Mouse (Mus musculus) intestine, embryonic 16.5 days (tissue): ENCODE results near the gene Aprt. TPM values are rescaled to one million over a fixed set of nuclear protein-coding genes. Genes with fewer than 3 reads are reported as not detected.
A peak's percentile ranks its signal among the peaks of the same experiment; 100 is the strongest.

Source experiments
- ATAC-seq: fragments of 200-750 bp; cut with Nextera tagmentation; 2 replicates; pipeline ENCODE4 v1.8.0; 2017; ENCODE audit warnings: moderate TSS enrichment, moderate library complexity
- H3K27ac ChIP-seq: fragments of 300-500 bp; sonication (generic); 2 replicates; pipeline ENCODE4 v1.5.1; 2014; ENCODE audit warnings: mild to moderate bottlenecking, low read length
- H3K27me3 ChIP-seq: fragments of 300-500 bp; sonication (generic); replicated peaks from 2 replicates; pipeline ENCODE4 v1.6.1; 2014; ENCODE audit warnings: low read length, control low read depth, mixed read lengths; ENCODE audit not compliant: control insufficient read depth, insufficient read depth
- H3K36me3 ChIP-seq: fragments of 300-500 bp; sonication (generic); 2 replicates; pipeline ENCODE4 v1.6.1; 2014; ENCODE audit warnings: low read length, control low read depth; ENCODE audit not compliant: control insufficient read depth, insufficient read depth
- H3K4me1 ChIP-seq: fragments of 300-500 bp; sonication (generic); 2 replicates; pipeline ENCODE4 v1.6.1; 2014; ENCODE audit warnings: low read length, control low read depth, mixed read lengths; ENCODE audit not compliant: control insufficient read depth, insufficient read depth
- H3K4me2 ChIP-seq: fragments of 300-500 bp; sonication (generic); 2 replicates; pipeline ENCODE4 v1.6.1; 2014; ENCODE audit warnings: low read depth, low read length, control low read depth
- H3K4me3 ChIP-seq: fragments of 300-500 bp; sonication (generic); 2 replicates; pipeline ENCODE4 v1.5.1; 2014; ENCODE audit warnings: mild to moderate bottlenecking, low read length
- H3K9ac ChIP-seq: fragments of 300-500 bp; sonication (generic); 2 replicates; pipeline ENCODE4 v1.6.1; 2014; ENCODE audit warnings: low read depth, low read length
- H3K9me3 ChIP-seq: fragments of 300-500 bp; sonication (generic); 2 replicates; pipeline ENCODE4 v1.6.1; 2016; ENCODE audit warnings: low read length, control low read depth; ENCODE audit not compliant: control insufficient read depth
- WGBS: fragments of 180-500 bp; shearing (Covaris S2); extraction: QIAGEN DNeasy Blood & Tissue Kit; methylation state at CpG from one replicate; pipeline ENCODE4 v1.1.7; 2014; 5-methylcytosine and 5-hydroxymethylcytosine counted together
- polyA plus RNA-seq: library from polyadenylated mRNA; unstranded; fragments of >200 nt; fragmentation: Nextera tagmentation; extraction: Ambion mirVana; gene quantifications from 2 replicates; pipeline ENCODE4 v1.2.1, GENCODE M21; 2015

The Aprt gene
- 736 and 778 TPM in 2 replicates for polyA plus RNA-seq

GRCm38 (mm10) chr8:122576648-122577022 is at the start of gene Aprt:
TSS of gene Aprt (minus strand) at chr8:122576909.
- H3K9ac ChIP-seq = peak within 1 kb of the TSS; percentile 90
- peak; percentile 84 for ATAC-seq
- H3K36me3 ChIP-seq = peaks cover 5% of the 10 kb centered on the region; the same call in 1 of the 2 replicates
- H3K27me3 ChIP-seq = no peaks in the 10 kb centered on the region
- peak within 1 kb of the TSS; percentile 71 for H3K4me3 ChIP-seq
- H3K4me2 ChIP-seq = peak within 1 kb of the TSS; percentile 50
- WGBS = under 1% methylated on average over 39 of the region's 39 CpGs
- no peaks in the 10 kb centered on the region for H3K9me3 ChIP-seq
- H3K4me1 ChIP-seq = peaks cover 39% of the 10 kb centered on the region
- H3K27ac ChIP-seq = peak within 1 kb of the TSS; percentile 94

GRCm38 (mm10) chr8:122625811-122626210 is 49.1 kb upstream of the Aprt start:
- peaks cover 12% of the 10 kb centered on the region; the same call in 1 of the 2 replicates for H3K4me1 ChIP-seq
- no peak overlapping the region for H3K27ac ChIP-seq
- H3K4me2 ChIP-seq = no peak overlapping the region
- peak overlapping the region; percentile 24; the same call in 1 of the 2 replicates for H3K9ac ChIP-seq
- ATAC-seq = no peak
- H3K4me3 ChIP-seq = no peak overlapping the region
- no peaks in the 10 kb centered on the region for H3K27me3 ChIP-seq
- H3K36me3 ChIP-seq = no peaks in the 10 kb centered on the region
- 75% methylated on average over 9 of the region's 9 CpGs for WGBS
- H3K9me3 ChIP-seq = no peaks in the 10 kb centered on the region

- WGBS = 69% methylated on average over 5 of the region's 5 CpGs
- H3K36me3 ChIP-seq = no peaks in the 10 kb centered on the region
- no peak overlapping the region for H3K4me3 ChIP-seq
- peaks cover 8% of the 10 kb centered on the region; the same call in 1 of the 2 replicates for H3K4me1 ChIP-seq
- no peaks in the 10 kb centered on the region for H3K9me3 ChIP-seq
- no peak overlapping the region for H3K4me2 ChIP-seq
- no peak overlapping the region for H3K9ac ChIP-seq
- no peak overlapping the region for H3K27ac ChIP-seq
- ATAC-seq = no peak
- no peaks in the 10 kb centered on the region for H3K27me3 ChIP-seq
Observed at GRCm38 (mm10) chr8:122624653-122625052, 47.9 kb upstream of the Aprt start.

- H3K4me2 ChIP-seq = no peak overlapping the region
Observed at GRCm38 (mm10) chr8:122623844-122624642, 47.3 kb upstream of the Aprt start.

GRCm38 (mm10) chr8:122622727-122623126 is 46.0 kb upstream of the Aprt start, which contains the start of gene Pabpn1l:
TSS of gene Pabpn1l (minus strand) at chr8:122622739.
- Histone ChIP-seq H3K27ac (no peak within 1 kb of the TSS), H3K9ac (no peak within 1 kb of the TSS), H3K36me3 (no peaks in the 10 kb centered on the region), H3K4me2 (no peak within 1 kb of the TSS), H3K4me3 (no peak within 1 kb of the TSS), H3K9me3 (no peaks in the 10 kb centered on the region), H3K4me1 (peaks cover 13% of the 10 kb centered on the region; the same call in 1 of the 2 replicates), H3K27me3 (no peaks in the 10 kb centered on the region)
- ATAC-seq = no peak
- WGBS = 59% methylated on average over 6 of the region's 6 CpGs

More at GRCm38 (mm10) chr8:122623844-122624642, 47.3 kb upstream of the Aprt start:
- Histone ChIP-seq H3K4me1 (peaks cover 8% of the 10 kb centered on the region; the same call in 1 of the 2 replicates), H3K4me3 (no peak overlapping the region), H3K27me3 (no peaks in the 10 kb centered on the region), H3K36me3 (no peaks in the 10 kb centered on the region), H3K9me3 (no peaks in the 10 kb centered on the region), H3K27ac (no peak overlapping the region), H3K9ac (0 out of 2 replicates have a peak overlapping the region, but pooled peaks have one; percentile 18)
- WGBS = 87% methylated on average over 17 of the region's 17 CpGs
- no peak for ATAC-seq

GRCm38 (mm10) chr8:122620446-122620845 is 43.7 kb upstream of the Aprt start:
- 33% methylated on average over 5 of the region's 5 CpGs for WGBS

GRCm38 (mm10) chr8:122618660-122619378 is 42.1 kb upstream of the Aprt start:
- Histone ChIP-seq H3K9me3 (no peaks in the 10 kb centered on the region), H3K4me2 (no peak overlapping the region), H3K4me3 (no peak overlapping the region), H3K4me1 (peaks cover 11% of the 10 kb centered on the region; the same call in 1 of the 2 replicates), H3K27ac (no peak overlapping the region), H3K27me3 (no peaks in the 10 kb centered on the region), H3K36me3 (peaks cover 4% of the 10 kb centered on the region; the same call in 1 of the 2 replicates), H3K9ac (no peak overlapping the region)
- no peak for ATAC-seq
- 76% methylated on average over 6 of the region's 6 CpGs for WGBS

More at GRCm38 (mm10) chr8:122620446-122620845, 43.7 kb upstream of the Aprt start:
- H3K9me3 ChIP-seq = no peaks in the 10 kb centered on the region
- peaks cover 11% of the 10 kb centered on the region; the same call in 1 of the 2 replicates for H3K4me1 ChIP-seq
- H3K4me3 ChIP-seq = no peak overlapping the region
- no peak overlapping the region for H3K9ac ChIP-seq
- H3K4me2 ChIP-seq = no peak overlapping the region
- no peak overlapping the region for H3K27ac ChIP-seq
- H3K27me3 ChIP-seq = no peaks in the 10 kb centered on the region
- ATAC-seq = no peak
- no peaks in the 10 kb centered on the region for H3K36me3 ChIP-seq

- Histone ChIP-seq H3K9me3 (no peaks in the 10 kb centered on the region), H3K9ac (0 out of 2 replicates have a peak overlapping the region, but pooled peaks have one; percentile 24), H3K27me3 (no peaks in the 10 kb centered on the region), H3K4me1 (peaks cover 11% of the 10 kb centered on the region; the same call in 1 of the 2 replicates), H3K4me2 (no peak overlapping the region), H3K4me3 (no peak overlapping the region), H3K36me3 (peaks cover 4% of the 10 kb centered on the region; the same call in 1 of the 2 replicates), H3K27ac (no peak overlapping the region)
- WGBS = 27% methylated on average over 6 of the region's 7 CpGs
- 0 out of 2 replicates have a peak, but pooled peaks have one; percentile 19 for ATAC-seq
Observed at GRCm38 (mm10) chr8:122617947-122618546, 41.3 kb upstream of the Aprt start.
